Mouse (Mus musculus) limb, embryonic 11.5 days (tissue): ENCODE results near the gene Vmn2r80. TPM values are rescaled to one million over a fixed set of nuclear protein-coding genes. Genes with fewer than 3 reads are reported as not detected.
"Not testable (repeated sequence)": the region's sequence is repeated elsewhere in the genome, so short reads cannot be mapped to it uniquely, and the experiment has no call there.

ENCODE experiments used
- ATAC-seq: fragments of 200-750 bp; cut with Nextera tagmentation; 2 replicates; pipeline ENCODE4 v1.8.0; 2017; ENCODE audit warnings: low read depth; ENCODE audit not compliant: insufficient number of reproducible peaks, low FRiP score, low TSS enrichment
- DNase-seq: peaks from one replicate; pipeline ENCODE4 v3.0.0-alpha.2; 2015; ENCODE audit warnings: low spot score
- H3K27ac ChIP-seq: fragments of 300-500 bp; sonication (generic); replicated peaks from 2 replicates; pipeline ENCODE4 v1.5.1; 2014; ENCODE audit warnings: low read depth, mild to moderate bottlenecking, low read length
- H3K27me3 ChIP-seq: fragments of 300-500 bp; sonication (generic); 2 replicates; pipeline ENCODE4 v1.6.1; 2014; ENCODE audit warnings: mild to moderate bottlenecking, low read length, mixed read lengths; ENCODE audit not compliant: control insufficient read depth, insufficient read depth
- H3K36me3 ChIP-seq: fragments of 300-500 bp; sonication (generic); 2 replicates; pipeline ENCODE4 v1.6.1; 2014; ENCODE audit warnings: mild to moderate bottlenecking, low read length, moderate library complexity, mixed read lengths; ENCODE audit not compliant: control insufficient read depth, insufficient read depth
- H3K4me1 ChIP-seq: fragments of 300-500 bp; sonication (generic); 2 replicates; pipeline ENCODE4 v1.6.1; 2014; ENCODE audit warnings: low read length, mixed read lengths; ENCODE audit not compliant: control insufficient read depth, insufficient read depth
- H3K4me2 ChIP-seq: fragments of 300-500 bp; sonication (generic); 2 replicates; pipeline ENCODE4 v1.6.1; 2014; ENCODE audit warnings: low read depth, mild to moderate bottlenecking, moderate library complexity; ENCODE audit not compliant: severe bottlenecking
- H3K4me3 ChIP-seq: fragments of 300-500 bp; sonication (generic); 2 replicates; pipeline ENCODE4 v1.5.1; 2014; ENCODE audit warnings: low read depth, low read length
- H3K9ac ChIP-seq: fragments of 300-500 bp; sonication (generic); 2 replicates; pipeline ENCODE4 v1.6.1; 2014; ENCODE audit warnings: mild to moderate bottlenecking, low read length
- H3K9me3 ChIP-seq: fragments of 300-500 bp; sonication (generic); 2 replicates; pipeline ENCODE4 v1.6.1; 2016; ENCODE audit warnings: low read length; ENCODE audit not compliant: control insufficient read depth
- WGBS: fragments of 180-500 bp; shearing (Covaris S2); extraction: QIAGEN DNeasy Blood & Tissue Kit; methylation state at CpG from one replicate; pipeline ENCODE4 v1.1.7; 2014; 5-methylcytosine and 5-hydroxymethylcytosine counted together
- polyA plus RNA-seq: library from polyadenylated mRNA; unstranded; fragments of >200 nt; fragmentation: Nextera tagmentation; extraction: Ambion mirVana; gene quantifications from 2 replicates; pipeline ENCODE4 v1.2.1, GENCODE M21; 2014

The Vmn2r80 gene
- polyA plus RNA-seq, 1 experiment from 2014 or later, result not detected

DNA sequence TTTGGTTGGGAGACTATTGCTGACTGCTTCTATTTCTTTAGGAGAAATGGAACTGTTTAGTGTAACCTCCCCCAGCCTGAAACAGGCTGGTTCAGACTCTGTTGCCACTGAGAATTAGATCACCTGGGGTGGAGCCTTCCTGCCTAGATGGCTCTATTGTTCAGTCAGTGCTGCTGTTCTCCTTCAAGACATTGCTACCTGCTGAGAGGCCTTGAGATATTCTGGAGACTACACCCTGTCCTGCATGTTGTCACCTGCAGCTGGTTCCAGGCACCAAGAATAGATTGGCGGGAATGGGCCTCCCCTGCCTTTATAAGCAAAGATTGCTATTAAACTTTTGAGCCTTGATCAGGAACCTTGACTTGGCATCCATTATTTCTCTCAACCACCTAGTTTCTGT lies 51.4 kb downstream of the Vmn2r80 start:
- not testable (repeated sequence) for DNase-seq, H3K27ac ChIP-seq, H3K4me1 ChIP-seq, ATAC-seq, H3K4me2 ChIP-seq, H3K9me3 ChIP-seq, H3K9ac ChIP-seq, H3K4me3 ChIP-seq, H3K27me3 ChIP-seq, H3K36me3 ChIP-seq
- 100% methylated on average over 1 of the region's 1 CpGs for WGBS

GRCm38 (mm10) chr10:79220432-79220831 lies 71.9 kb downstream of the Vmn2r80 start:
- H3K9me3 ChIP-seq, result no peaks in the 10 kb centered on the region
- no peak overlapping the region for H3K4me2 ChIP-seq
- ATAC-seq, result no peak
- H3K27ac ChIP-seq, result no peak overlapping the region
- no peak overlapping the region for H3K4me3 ChIP-seq
- H3K4me1 ChIP-seq, result no peaks in the 10 kb centered on the region
- H3K36me3 ChIP-seq, result no peaks in the 10 kb centered on the region
- no peaks in the 10 kb centered on the region for H3K27me3 ChIP-seq
- no peak overlapping the region for H3K9ac ChIP-seq
- no peak for DNase-seq

DNA sequence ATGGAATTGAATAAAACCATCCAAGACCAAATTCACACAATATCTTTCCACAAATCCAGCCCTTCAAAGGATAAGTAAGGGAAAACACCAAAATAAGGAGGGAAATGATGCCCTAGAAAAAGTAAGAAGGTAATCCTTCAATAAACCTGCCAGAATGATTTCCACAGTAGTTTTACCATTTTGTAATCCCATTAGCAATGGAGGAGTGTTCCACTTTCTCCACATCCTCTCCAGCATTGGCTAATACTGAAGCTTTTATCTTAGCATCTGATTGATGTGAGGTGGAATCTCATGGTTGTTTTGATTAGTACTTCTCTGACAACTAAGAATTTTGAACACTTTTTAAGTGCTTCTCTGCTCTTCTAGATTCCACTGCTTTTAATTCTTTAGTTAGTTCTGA lies 73.0 kb downstream of the Vmn2r80 start:
- no peaks in the 10 kb centered on the region for H3K27me3 ChIP-seq
- no peak for DNase-seq
- H3K9me3 ChIP-seq, result no peaks in the 10 kb centered on the region
- no peaks in the 10 kb centered on the region for H3K36me3 ChIP-seq
- no peak overlapping the region for H3K27ac ChIP-seq
- no peak overlapping the region for H3K4me3 ChIP-seq
- H3K4me1 ChIP-seq, result no peaks in the 10 kb centered on the region
- ATAC-seq, result no peak
- no peak overlapping the region for H3K4me2 ChIP-seq
- H3K9ac ChIP-seq, result no peak overlapping the region

DNA sequence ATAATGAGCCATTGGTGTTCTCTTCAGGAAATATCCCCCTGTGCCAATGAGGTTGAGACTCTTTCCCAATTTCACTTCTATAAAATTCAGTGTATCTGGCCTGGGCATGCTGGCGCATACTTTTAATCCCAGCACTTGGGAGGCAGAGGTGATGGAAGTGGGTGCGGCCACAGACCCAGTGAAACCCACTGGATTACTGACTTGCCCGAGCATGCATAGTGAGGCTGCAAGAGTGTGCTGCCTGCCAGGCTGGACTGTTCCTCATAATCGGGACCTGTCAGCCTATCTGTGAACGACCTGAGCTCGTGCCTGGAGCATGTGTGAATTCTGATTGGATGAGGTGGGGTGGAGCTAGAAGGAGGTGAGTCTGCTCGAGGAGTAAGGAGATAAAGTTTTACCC lies 73.6 kb downstream of the Vmn2r80 start:
- H3K9me3 ChIP-seq, result no peaks in the 10 kb centered on the region
- no peak overlapping the region for H3K9ac ChIP-seq
- no peak overlapping the region for H3K27ac ChIP-seq
- DNase-seq, result no peak
- H3K4me1 ChIP-seq, result no peaks in the 10 kb centered on the region
- ATAC-seq, result no peak
- H3K4me2 ChIP-seq, result no peak overlapping the region
- 76% methylated on average over 7 of the region's 7 CpGs for WGBS
- no peaks in the 10 kb centered on the region for H3K36me3 ChIP-seq
- H3K27me3 ChIP-seq, result no peaks in the 10 kb centered on the region
- H3K4me3 ChIP-seq, result no peak overlapping the region

Other genes starting within 250 kb of the Vmn2r80 start
- gene Olfr1354, start 235.6 kb upstream of the Vmn2r80 start, polyA plus RNA-seq, result not detected in 2 replicates
- not detected in 2 replicates for gene Olfr8, start 198.1 kb upstream of the Vmn2r80 start, polyA plus RNA-seq
- not detected in 2 replicates for gene Olfr1353, start 185.5 kb upstream of the Vmn2r80 start, polyA plus RNA-seq
- gene Olfr1352, start 167.7 kb upstream of the Vmn2r80 start, polyA plus RNA-seq, result not detected in 2 replicates
- not detected in 2 replicates for gene Olfr1351, start 136.3 kb upstream of the Vmn2r80 start, polyA plus RNA-seq
- 0.13 TPM in 1 of 2 replicates, not detected in the other for gene Olfr57, start 120.0 kb upstream of the Vmn2r80 start, polyA plus RNA-seq
- 46.3 and 48.1 TPM in 2 replicates for gene 2610008E11Rik, start 51.2 kb upstream of the Vmn2r80 start, polyA plus RNA-seq
- not detected in 2 replicates for gene Vmn2r81, start 98.9 kb downstream of the Vmn2r80 start, polyA plus RNA-seq
- gene Vmn2r82, start 207.8 kb downstream of the Vmn2r80 start, polyA plus RNA-seq, result not detected in 2 replicates